Mouse (Mus musculus): Measurements from ENCODE around the gene Nfkbil1. TPM values are rescaled to one million over a fixed set of nuclear protein-coding genes. Genes with fewer than 3 reads are reported as not detected.

The Nfkbil1 gene
- polyA plus RNA-seq, 1 experiment from 2014 or later = 11.2 TPM

GRCm38 (mm10) chr17:35250348-35251120, 14.9 kb upstream of the Nfkbil1 start:
- TF ChIP-seq EP300 (IDR thresholded peaks at IDR 0.05) (no peak), CTCF (IDR thresholded peaks at IDR 0.05) (no peak)
- 80% methylated on average over 3 of the region's 3 CpGs for WGBS
- Histone ChIP-seq H3K27ac (ENCODE audit: low read length) (peak overlapping the region; percentile 51; the same call in 1 of the 2 replicates), H3K4me2 (replicated peaks; ENCODE audit: low read depth, low read length) (no peak overlapping the region), H3K4me1 (ENCODE audit: insufficient read depth, low read depth, low read length) (no peaks in the 10 kb centered on the region), H3K4me3 (ENCODE audit: low read depth, low read length) (no peak overlapping the region), H3K9ac (replicated peaks; ENCODE audit: low read depth) (no peak overlapping the region), H3K27me3 (replicated peaks; ENCODE audit: insufficient read depth, low read length) (no peaks in the 10 kb centered on the region), H3K9me3 (ENCODE audit: low read length) (no peaks in the 10 kb centered on the region), H3K36me3 (ENCODE audit: insufficient read depth, low read length) (peaks cover 41% of the 10 kb centered on the region)
- ATAC-seq = no peak
- no peak for DNase-seq (ENCODE audit: low spot score)

GRCm38 (mm10) chr17:35249451-35250197, 14.0 kb upstream of the Nfkbil1 start:
- no peak overlapping the region for H3K9ac ChIP-seq (replicated peaks; ENCODE audit: low read depth)
- H3K9me3 ChIP-seq (ENCODE audit: low read length) = no peaks in the 10 kb centered on the region
- DNase-seq (ENCODE audit: low spot score) (no peak), ATAC-seq (no peak)
- H3K4me3 ChIP-seq (ENCODE audit: low read depth, low read length) = no peak overlapping the region
- peaks cover 48% of the 10 kb centered on the region for H3K36me3 ChIP-seq (ENCODE audit: insufficient read depth, low read length)
- H3K4me1 ChIP-seq (ENCODE audit: insufficient read depth, low read depth, low read length) = peaks cover 6% of the 10 kb centered on the region; the same call in 1 of the 2 replicates
- no peak overlapping the region for H3K4me2 ChIP-seq (replicated peaks; ENCODE audit: low read depth, low read length)
- H3K27ac ChIP-seq (ENCODE audit: low read length) = no peak overlapping the region
- no peak for TF ChIP-seq EP300 (IDR thresholded peaks at IDR 0.05)
- no peak for TF ChIP-seq CTCF (IDR thresholded peaks at IDR 0.05)
- WGBS = 83% methylated on average over 19 of the region's 19 CpGs
- H3K27me3 ChIP-seq (replicated peaks; ENCODE audit: insufficient read depth, low read length) = no peaks in the 10 kb centered on the region

- Histone ChIP-seq H3K27ac (ENCODE audit: low read length) (0 out of 2 replicates have a peak overlapping the region, but pooled peaks have one; percentile 10), H3K4me3 (ENCODE audit: low read depth, low read length) (no peak overlapping the region), H3K4me2 (replicated peaks; ENCODE audit: low read depth, low read length) (no peak overlapping the region), H3K9me3 (ENCODE audit: low read length) (no peaks in the 10 kb centered on the region), H3K9ac (replicated peaks; ENCODE audit: low read depth) (no peak overlapping the region), H3K4me1 (ENCODE audit: insufficient read depth, low read depth, low read length) (peaks cover 8% of the 10 kb centered on the region), H3K27me3 (replicated peaks; ENCODE audit: insufficient read depth, low read length) (no peaks in the 10 kb centered on the region), H3K36me3 (ENCODE audit: insufficient read depth, low read length) (peaks cover 52% of the 10 kb centered on the region)
- ATAC-seq (no peak), DNase-seq (ENCODE audit: low spot score) (no peak)
- TF ChIP-seq CTCF (IDR thresholded peaks at IDR 0.05) = no peak
- TF ChIP-seq EP300 (IDR thresholded peaks at IDR 0.05) = no peak
- WGBS = 76% methylated on average over 14 of the region's 14 CpGs
Measured at GRCm38 (mm10) chr17:35248986-35249385, 13.4 kb upstream of the Nfkbil1 start.

- H3K4me3 ChIP-seq (ENCODE audit: low read depth, low read length) = no peak overlapping the region
- H3K9ac ChIP-seq (replicated peaks; ENCODE audit: low read depth) = no peak overlapping the region
- WGBS = 54% methylated on average over 6 of the region's 7 CpGs
- H3K27ac ChIP-seq (ENCODE audit: low read length) = no peak overlapping the region
- H3K9me3 ChIP-seq (ENCODE audit: low read length) = no peaks in the 10 kb centered on the region
- ATAC-seq (0 out of 2 replicates have a peak, but pooled peaks have one; percentile 18), DNase-seq (ENCODE audit: low spot score) (peak; percentile 44)
- peaks cover 14% of the 10 kb centered on the region for H3K4me1 ChIP-seq (ENCODE audit: insufficient read depth, low read depth, low read length)
- peaks cover 47% of the 10 kb centered on the region for H3K36me3 ChIP-seq (ENCODE audit: insufficient read depth, low read length)
- TF ChIP-seq CTCF (IDR thresholded peaks at IDR 0.05) = no peak
- no peak for TF ChIP-seq EP300 (IDR thresholded peaks at IDR 0.05)
- no peaks in the 10 kb centered on the region for H3K27me3 ChIP-seq (replicated peaks; ENCODE audit: insufficient read depth, low read length)
- no peak overlapping the region for H3K4me2 ChIP-seq (replicated peaks; ENCODE audit: low read depth, low read length)
Measured at GRCm38 (mm10) chr17:35247144-35247543, 11.6 kb upstream of the Nfkbil1 start.

- peaks cover 47% of the 10 kb centered on the region for H3K36me3 ChIP-seq (ENCODE audit: insufficient read depth, low read length)
- TF ChIP-seq EP300 (IDR thresholded peaks at IDR 0.05) (no peak), CTCF (IDR thresholded peaks at IDR 0.05) (peak; percentile 65)
- H3K27ac ChIP-seq (ENCODE audit: low read length) = peak overlapping the region; percentile 47; the same call in 1 of the 2 replicates
- no peaks in the 10 kb centered on the region for H3K27me3 ChIP-seq (replicated peaks; ENCODE audit: insufficient read depth, low read length)
- H3K4me1 ChIP-seq (ENCODE audit: insufficient read depth, low read depth, low read length) = peaks cover 15% of the 10 kb centered on the region
- DNase-seq (ENCODE audit: low spot score) = peak; percentile 67
- H3K4me3 ChIP-seq (ENCODE audit: low read depth, low read length) = no peak overlapping the region
- H3K4me2 ChIP-seq (replicated peaks; ENCODE audit: low read depth, low read length) = no peak overlapping the region
- no peak overlapping the region for H3K9ac ChIP-seq (replicated peaks; ENCODE audit: low read depth)
- WGBS = 67% methylated on average over 15 of the region's 15 CpGs
- no peak for ATAC-seq
- no peaks in the 10 kb centered on the region for H3K9me3 ChIP-seq (ENCODE audit: low read length)
Measured at GRCm38 (mm10) chr17:35245731-35246623, 10.4 kb upstream of the Nfkbil1 start.
